Mouse (Mus musculus) liver, postnatal 0 days (tissue): Measurements from ENCODE around the gene Gm47969. TPM values are rescaled to one million over a fixed set of nuclear protein-coding genes. Genes with fewer than 3 reads are reported as not detected.
A peak's percentile ranks its signal among the peaks of the same experiment; 100 is the strongest.

Experiments used
- ATAC-seq: fragments of 200-750 bp; cut with Nextera tagmentation; 2 replicates; pipeline ENCODE4 v1.8.0; 2017; ENCODE audit warnings: mild to moderate bottlenecking, moderate library complexity
- DNase-seq: peaks from one replicate; pipeline ENCODE4 v3.0.0-alpha.2; 2016
- H3K27ac ChIP-seq: fragments of 300-500 bp; sonication (generic); 2 replicates; pipeline ENCODE4 v1.5.1; 2014; ENCODE audit warnings: antibody characterized with exemption, moderate library complexity, mild to moderate bottlenecking, low read depth
- H3K27me3 ChIP-seq: fragments of 300-500 bp; sonication (generic); 2 replicates; pipeline ENCODE4 v1.6.1; 2014; ENCODE audit warnings: low read length, control low read depth, mixed read lengths; ENCODE audit not compliant: insufficient read depth
- H3K36me3 ChIP-seq: fragments of 300-500 bp; sonication (generic); replicated peaks from 2 replicates; pipeline ENCODE4 v1.6.1; 2014; ENCODE audit warnings: mild to moderate bottlenecking, control low read depth, low read length, moderate library complexity, mixed read lengths; ENCODE audit not compliant: insufficient read depth
- H3K4me1 ChIP-seq: fragments of 300-500 bp; sonication (generic); 2 replicates; pipeline ENCODE4 v1.6.1; 2014; ENCODE audit warnings: antibody characterized with exemption, mild to moderate bottlenecking, control low read depth; ENCODE audit not compliant: insufficient read depth
- H3K4me2 ChIP-seq: fragments of 300-500 bp; sonication (generic); 2 replicates; pipeline ENCODE4 v1.6.1; 2014; ENCODE audit warnings: low read depth, mild to moderate bottlenecking, low read length, moderate library complexity, mixed read lengths
- H3K4me3 ChIP-seq: fragments of 300-500 bp; sonication (generic); 2 replicates; pipeline ENCODE4 v1.5.1; 2014; ENCODE audit warnings: low read depth, low read length
- H3K9ac ChIP-seq: fragments of 300-500 bp; sonication (generic); replicated peaks from 2 replicates; pipeline ENCODE4 v1.6.1; 2014; ENCODE audit warnings: mild to moderate bottlenecking, moderate library complexity
- H3K9me3 ChIP-seq: fragments of 300-500 bp; sonication (generic); 2 replicates; pipeline ENCODE4 v1.6.1; 2016; ENCODE audit warnings: mild to moderate bottlenecking, control low read depth, low read length, mixed read lengths
- CTCF ChIP-seq: sonication (generic); IDR thresholded peaks from 2 replicates; pipeline ENCODE4 v1.5.1; 2016; ENCODE audit warnings: antibody characterized with exemption, low read depth
- EP300 ChIP-seq: IDR thresholded peaks from 2 replicates; pipeline ENCODE4 v1.6.1; 2016; ENCODE audit warnings: antibody characterized with exemption, low read depth, mild to moderate bottlenecking
- WGBS: fragments of 180-500 bp; shearing (Covaris S2); extraction: QIAGEN DNeasy Blood & Tissue Kit; methylation state at CpG from one replicate; pipeline ENCODE4 v1.1.7; 2014; ENCODE audit not compliant: insufficient replicate concordance; 5-methylcytosine and 5-hydroxymethylcytosine counted together
- polyA plus RNA-seq: library from polyadenylated mRNA; unstranded; fragments of >200 nt; fragmentation: Nextera tagmentation; extraction: Ambion mirVana; gene quantifications from 2 replicates; pipeline ENCODE4 v1.2.1, GENCODE M21; 2015

Gene Gm47969
- polyA plus RNA-seq, 1 experiment from 2014 or later: not detected

DNA sequence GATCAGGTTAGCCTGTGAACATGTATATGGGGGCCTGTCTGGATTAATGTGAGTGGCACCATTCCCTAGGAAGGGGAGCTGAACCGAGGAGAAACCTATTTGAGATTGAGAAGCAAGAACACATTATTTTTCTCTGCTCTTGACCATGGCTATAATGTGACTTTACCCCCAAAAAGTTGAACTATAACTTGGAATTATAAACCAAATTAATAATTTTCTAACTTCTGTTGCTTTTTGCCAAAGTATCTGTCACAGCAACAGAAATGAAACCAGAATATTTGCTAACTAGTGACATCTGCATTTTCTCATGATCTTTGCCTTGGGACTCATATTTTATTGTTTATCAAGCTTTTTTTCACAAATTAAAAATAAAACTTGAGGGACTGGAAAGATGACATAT, 28.2 kb upstream of the Gm47969 start:
- H3K27ac ChIP-seq: no peak overlapping the region
- H3K4me2 ChIP-seq: no peak overlapping the region
- no peaks in the 10 kb centered on the region for H3K9me3 ChIP-seq
- ATAC-seq (no peak), DNase-seq (no peak)
- no peak for TF ChIP-seq EP300
- H3K9ac ChIP-seq: no peak overlapping the region
- 49% methylated on average over 1 of the region's 1 CpGs for WGBS
- no peaks in the 10 kb centered on the region for H3K4me1 ChIP-seq
- H3K4me3 ChIP-seq: no peak overlapping the region
- no peaks in the 10 kb centered on the region for H3K36me3 ChIP-seq
- no peaks in the 10 kb centered on the region for H3K27me3 ChIP-seq

GRCm38 (mm10) chr1:83031950-83032349, 12.8 kb upstream of the Gm47969 start:
- H3K4me3 ChIP-seq: no peak overlapping the region
- no peak overlapping the region for H3K27ac ChIP-seq
- H3K27me3 ChIP-seq: no peaks in the 10 kb centered on the region
- 49% methylated on average over 1 of the region's 1 CpGs for WGBS
- H3K4me2 ChIP-seq: no peak overlapping the region
- no peaks in the 10 kb centered on the region for H3K9me3 ChIP-seq
- TF ChIP-seq CTCF: no peak
- no peak for TF ChIP-seq EP300
- ATAC-seq (no peak), DNase-seq (no peak)
- H3K9ac ChIP-seq: no peak overlapping the region
- H3K4me1 ChIP-seq: no peaks in the 10 kb centered on the region
- H3K36me3 ChIP-seq: no peaks in the 10 kb centered on the region

- Histone ChIP-seq H3K9ac (no peak overlapping the region), H3K4me2 (no peak overlapping the region), H3K27me3 (no peaks in the 10 kb centered on the region), H3K36me3 (no peaks in the 10 kb centered on the region), H3K27ac (no peak overlapping the region), H3K9me3 (no peaks in the 10 kb centered on the region), H3K4me3 (no peak overlapping the region), H3K4me1 (no peaks in the 10 kb centered on the region)
- peak; percentile 58 for ATAC-seq
- no peak for DNase-seq
- no peak for TF ChIP-seq EP300
- no peak for TF ChIP-seq CTCF
- 78% methylated on average over 6 of the region's 6 CpGs for whole genome bisulfite sequencing
These were observed 12.2 kb upstream of the Gm47969 start for GRCm38 (mm10) chr1:83032508-83032907.

GRCm38 (mm10) chr1:83034509-83034908, 10.2 kb upstream of the Gm47969 start:
- no peak for DNase-seq
- no peak overlapping the region for H3K9ac ChIP-seq
- no peaks in the 10 kb centered on the region for H3K9me3 ChIP-seq
- no peak overlapping the region for H3K4me2 ChIP-seq
- H3K36me3 ChIP-seq: no peaks in the 10 kb centered on the region
- no peak for ATAC-seq
- TF ChIP-seq EP300: no peak
- TF ChIP-seq CTCF: no peak
- H3K27ac ChIP-seq: no peak overlapping the region
- 64% methylated on average over 5 of the region's 5 CpGs for WGBS
- H3K4me3 ChIP-seq: no peak overlapping the region
- 0 out of 2 replicates have a peak, but pooled peaks cover 2% of the 10 kb centered on the region for H3K4me1 ChIP-seq
- H3K27me3 ChIP-seq: no peaks in the 10 kb centered on the region

DNA sequence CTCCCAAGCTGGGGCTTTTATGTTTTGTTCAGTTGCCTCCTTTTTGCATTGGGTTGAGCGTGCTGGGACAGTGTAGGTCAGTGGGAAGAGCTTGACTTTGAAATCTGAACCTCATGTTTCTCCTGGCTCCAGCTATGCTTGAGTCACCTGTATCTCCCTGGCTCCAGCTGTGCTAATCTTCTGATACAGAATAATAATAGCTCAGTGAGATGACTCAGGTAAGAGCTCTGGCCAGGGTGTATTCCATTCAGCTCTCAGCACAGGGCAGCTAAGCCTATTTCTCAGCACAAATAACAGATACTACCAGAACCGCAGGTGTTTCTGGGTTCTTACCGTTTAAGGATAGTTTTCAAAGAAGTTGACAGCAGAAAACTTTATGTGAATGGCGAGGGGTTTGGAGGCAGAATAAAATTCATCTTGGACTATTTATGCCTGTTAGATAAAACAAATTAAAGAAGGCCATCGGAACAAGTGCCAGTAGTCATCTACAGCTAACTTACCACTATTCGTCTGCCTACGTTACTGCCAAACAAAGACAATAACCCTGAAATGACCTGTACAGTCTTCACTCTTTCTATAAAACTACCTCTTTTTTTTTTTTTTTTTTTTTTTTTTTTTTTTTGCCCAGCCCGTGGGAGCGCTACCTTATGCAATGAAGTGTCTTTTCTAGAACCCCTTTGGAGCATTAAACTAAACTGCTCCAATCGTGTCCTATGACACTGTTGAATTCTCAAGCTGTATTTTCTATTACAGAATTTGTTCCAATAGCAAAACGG, 7.7 kb upstream of the Gm47969 start:
- WGBS: 74% methylated on average over 11 of the region's 11 CpGs
- Histone ChIP-seq H3K4me3 (no peak overlapping the region), H3K9ac (no peak overlapping the region), H3K27me3 (no peaks in the 10 kb centered on the region), H3K4me1 (0 out of 2 replicates have a peak, but pooled peaks cover 2% of the 10 kb centered on the region), H3K4me2 (no peak overlapping the region), H3K9me3 (no peaks in the 10 kb centered on the region), H3K27ac (no peak overlapping the region), H3K36me3 (no peaks in the 10 kb centered on the region)
- TF ChIP-seq EP300 (no peak), CTCF (no peak)
- no peak for ATAC-seq
- DNase-seq: no peak

- peak within 1 kb of the TSS; percentile 36; the same call in 1 of the 2 replicates for H3K9ac ChIP-seq
- peak within 1 kb of the TSS; percentile 39 for H3K4me3 ChIP-seq
- TF ChIP-seq CTCF: no peak
- H3K9me3 ChIP-seq: no peaks in the 10 kb centered on the region
- peak within 1 kb of the TSS; percentile 68 for H3K4me2 ChIP-seq
- WGBS: 2% methylated on average over 25 of the region's 25 CpGs
- ATAC-seq (no peak; the same call in 1 of the 2 replicates), DNase-seq (peak; percentile 20)
- H3K27me3 ChIP-seq: no peaks in the 10 kb centered on the region
- H3K27ac ChIP-seq: no peak within 1 kb of the TSS
- H3K4me1 ChIP-seq: 0 out of 2 replicates have a peak, but pooled peaks cover 2% of the 10 kb centered on the region
- H3K36me3 ChIP-seq: no peaks in the 10 kb centered on the region
These were observed 6.5 kb upstream of the Gm47969 start, which contains the start of gene Slc19a3 for GRCm38 (mm10) chr1:83038109-83038672. Slc19a3 (minus strand) TSS chr1:83038448.
